Mouse (Mus musculus): ENCODE data around the gene Usp34.
"Not testable (repeated sequence)": the region's sequence is repeated elsewhere in the genome, so short reads cannot be mapped to it uniquely, and the experiment has no call there.

Usp34 gene

GRCm38 (mm10) chr11:23504801-23505200 lies 198.1 kb downstream of the Usp34 start:
- DNase-seq: not testable (repeated sequence)

GRCm38 (mm10) chr11:23514785-23515184 lies 208.1 kb downstream of the Usp34 start:
- not testable (repeated sequence) for DNase-seq

- no peak for DNase-seq
Measured at GRCm38 (mm10) chr11:23515315-23515714, 208.6 kb downstream of the Usp34 start.

GRCm38 (mm10) chr11:23518981-23519380 lies 212.3 kb downstream of the Usp34 start:
- DNase-seq: no peak

- DNase-seq: no peak
Measured at GRCm38 (mm10) chr11:23520473-23521205, 213.9 kb downstream of the Usp34 start, which contains the start of gene 1700093K21Rik. 1700093K21Rik (minus strand) TSS chr11:23521155.

GRCm38 (mm10) chr11:23537446-23537845 lies 230.8 kb downstream of the Usp34 start:
- DNase-seq: no peak
